Mouse (Mus musculus) embryonic facial prominence, embryonic 13.5 days (tissue): Measurements from ENCODE around the gene Lyl1. TPM values are rescaled to one million over a fixed set of nuclear protein-coding genes. Genes with fewer than 3 reads are reported as not detected.

Experiments used
- polyA plus RNA-seq: library from polyadenylated mRNA; unstranded; fragments of >200 nt; fragmentation: Nextera tagmentation; extraction: Ambion mirVana; gene quantifications from 2 replicates; pipeline ENCODE4 v1.2.1, GENCODE M21; 2015

Lyl1 gene
- polyA plus RNA-seq, 1 experiment from 2014 or later, result 4.8 TPM

Other genes starting within 250 kb of the Lyl1 start
- gene Ier2, start 38.6 kb upstream of the Lyl1 start, polyA plus RNA-seq, result 64.3 and 67.6 TPM in 2 replicates
- gene Trmt1, start 15.2 kb upstream of the Lyl1 start, polyA plus RNA-seq, result 71.3 and 78.6 TPM in 2 replicates
- gene Nacc1, start 13.6 kb upstream of the Lyl1 start, polyA plus RNA-seq, result 16.3 and 16.6 TPM in 2 replicates
- gene G430095P16Rik, start 21.6 kb downstream of the Lyl1 start, polyA plus RNA-seq, result 6.1 and 6.2 TPM in 2 replicates
- 37.0 and 42.9 TPM in 2 replicates for gene Nfix, start 98.9 kb downstream of the Lyl1 start, polyA plus RNA-seq
- 7.0 TPM in 2 replicates for gene Dand5, start 121.4 kb downstream of the Lyl1 start, polyA plus RNA-seq
- 45.6 and 48.2 TPM in 2 replicates for gene Gadd45gip1, start 130.1 kb downstream of the Lyl1 start, polyA plus RNA-seq
- 97.1 and 100 TPM in 2 replicates for gene Rad23a, start 139.2 kb downstream of the Lyl1 start, polyA plus RNA-seq
- 959 and 1,012 TPM in 2 replicates for gene Calr, start 145.5 kb downstream of the Lyl1 start, polyA plus RNA-seq
- 105 and 108 TPM in 2 replicates for gene Farsa, start 155.5 kb downstream of the Lyl1 start, polyA plus RNA-seq
- gene Syce2, start 170.7 kb downstream of the Lyl1 start, polyA plus RNA-seq, result 101 and 111 TPM in 2 replicates
- gene Gcdh, start 192.5 kb downstream of the Lyl1 start, polyA plus RNA-seq, result 39.1 and 40.6 TPM in 2 replicates
- 1.8 and 5.6 TPM in 2 replicates for gene Klf1, start 200.5 kb downstream of the Lyl1 start, polyA plus RNA-seq
- gene Dnase2a, start 207.1 kb downstream of the Lyl1 start, polyA plus RNA-seq, result 15.9 and 22.7 TPM in 2 replicates
- 1.4 and 1.6 TPM in 2 replicates for gene Mast1, start 235.9 kb downstream of the Lyl1 start, polyA plus RNA-seq
- gene Rtbdn, start 245.5 kb downstream of the Lyl1 start, polyA plus RNA-seq, result 0.36 and 0.39 TPM in 2 replicates